Mouse (Mus musculus): ENCODE data around the gene Slc2a5.

The Slc2a5 gene

GRCm38 (mm10) chr4:150105671-150106070 lies 13.4 kb upstream of the Slc2a5 start:
- no peak for DNase-seq

- peak in 1 of 2 experiments; percentile 36 for DNase-seq
Observed at GRCm38 (mm10) chr4:150106637-150107036, 12.4 kb upstream of the Slc2a5 start.

GRCm38 (mm10) chr4:150109636-150110035 lies 9.4 kb upstream of the Slc2a5 start:
- DNase-seq = no peak

GRCm38 (mm10) chr4:150110373-150110772 lies 8.7 kb upstream of the Slc2a5 start:
- no peak for DNase-seq

- DNase-seq = peak; percentile 83 to 89
Observed at GRCm38 (mm10) chr4:150112867-150113266, 6.2 kb upstream of the Slc2a5 start.

GRCm38 (mm10) chr4:150114505-150115061 lies 4.5 kb upstream of the Slc2a5 start:
- no peak for DNase-seq

- DNase-seq = no peak
Observed at GRCm38 (mm10) chr4:150117311-150117710, 1.8 kb upstream of the Slc2a5 start.

- DNase-seq = no peak
Observed at GRCm38 (mm10) chr4:150118163-150118562, 920 bp upstream of the Slc2a5 start.

GRCm38 (mm10) chr4:150119640-150120039 lies 557 bp downstream of the Slc2a5 start:
- no peak for DNase-seq

GRCm38 (mm10) chr4:150120173-150120833 lies 1.2 kb downstream of the Slc2a5 start:
- DNase-seq = no peak

GRCm38 (mm10) chr4:150121430-150121829 lies 2.3 kb downstream of the Slc2a5 start:
- DNase-seq = no peak

GRCm38 (mm10) chr4:150122476-150122875 lies 3.4 kb downstream of the Slc2a5 start:
- DNase-seq = no peak

GRCm38 (mm10) chr4:150126373-150126772 lies 7.3 kb downstream of the Slc2a5 start:
- no peak for DNase-seq

GRCm38 (mm10) chr4:150127894-150128293 lies 8.8 kb downstream of the Slc2a5 start:
- no peak for DNase-seq

GRCm38 (mm10) chr4:150128571-150128970 lies 9.5 kb downstream of the Slc2a5 start:
- DNase-seq = no peak

GRCm38 (mm10) chr4:150130661-150131060 lies 11.6 kb downstream of the Slc2a5 start:
- no peak for DNase-seq

- DNase-seq = no peak
Observed at GRCm38 (mm10) chr4:150132692-150133271, 13.7 kb downstream of the Slc2a5 start.

GRCm38 (mm10) chr4:150135254-150135653 lies 16.2 kb downstream of the Slc2a5 start:
- no peak for DNase-seq

- DNase-seq = peak; percentile 74 to 79
Observed at GRCm38 (mm10) chr4:150136693-150137092, 17.6 kb downstream of the Slc2a5 start.

GRCm38 (mm10) chr4:150137368-150138083 lies 18.4 kb downstream of the Slc2a5 start:
- no peak for DNase-seq

- DNase-seq = peak; percentile 22 to 23
Observed at GRCm38 (mm10) chr4:150138084-150138543, 19.0 kb downstream of the Slc2a5 start.

- DNase-seq = no peak
Observed at GRCm38 (mm10) chr4:150139090-150139489, 20.0 kb downstream of the Slc2a5 start.

GRCm38 (mm10) chr4:150140346-150140745 lies 21.3 kb downstream of the Slc2a5 start:
- DNase-seq = no peak

GRCm38 (mm10) chr4:150144242-150144641 lies 25.2 kb downstream of the Slc2a5 start:
- no peak for DNase-seq
